Mouse (Mus musculus) layer of hippocampus, adult 18-20 months (tissue): ENCODE results near the gene Adam12. TPM values are rescaled to one million over a fixed set of nuclear protein-coding genes. Genes with fewer than 3 reads are reported as not detected.
A peak's percentile ranks its signal among the peaks of the same experiment; 100 is the strongest.
"Not testable (repeated sequence)": the region's sequence is repeated elsewhere in the genome, so short reads cannot be mapped to it uniquely, and the experiment has no call there.

Source experiments
- DNase-seq, 2 experiments: peaks; one replicate each; pipeline ENCODE4 v3.0.0; 2022; ENCODE audit warnings: low spot score in 2 of 2
- total RNA-seq, 2 experiments: library from RNA; stranded (reverse); gene quantifications; 2 replicates each; pipeline ENCODE4 v1.2.3; 2021

Adam12 gene
- total RNA-seq, 2 experiments from 2014 or later: 5.0 to 6.3 TPM

GRCm38 (mm10) chr7:133888926-133889920, 342.7 kb downstream of the Adam12 start:
- peak in 1 of 2 experiments; percentile 30 for DNase-seq

GRCm38 (mm10) chr7:133884759-133885431, 347.1 kb downstream of the Adam12 start:
- not testable (repeated sequence) for DNase-seq

GRCm38 (mm10) chr7:133879761-133880160, 352.2 kb downstream of the Adam12 start:
- no peak for DNase-seq

- DNase-seq: no peak
Measured at GRCm38 (mm10) chr7:133876646-133877342, 355.2 kb downstream of the Adam12 start.

GRCm38 (mm10) chr7:133876139-133876538, 355.8 kb downstream of the Adam12 start:
- no peak for DNase-seq

GRCm38 (mm10) chr7:133872701-133873100, 359.2 kb downstream of the Adam12 start:
- no peak for DNase-seq

- no peak for DNase-seq
Measured at GRCm38 (mm10) chr7:133870265-133870664, 361.7 kb downstream of the Adam12 start.

GRCm38 (mm10) chr7:133863684-133864083, 368.3 kb downstream of the Adam12 start:
- DNase-seq: peak in 1 of 2 experiments; percentile 3

- DNase-seq: no peak
Measured at GRCm38 (mm10) chr7:133863151-133863550, 368.8 kb downstream of the Adam12 start.

- DNase-seq: no peak
Measured at GRCm38 (mm10) chr7:133862723-133863122, 369.2 kb downstream of the Adam12 start.

- DNase-seq: no peak
Measured at GRCm38 (mm10) chr7:133862233-133862632, 369.7 kb downstream of the Adam12 start.

- no peak for DNase-seq
Measured at GRCm38 (mm10) chr7:133859548-133859947, 372.4 kb downstream of the Adam12 start.

GRCm38 (mm10) chr7:133858506-133858905, 373.4 kb downstream of the Adam12 start:
- no peak for DNase-seq

- peak; percentile 65 to 90 for DNase-seq
Measured at GRCm38 (mm10) chr7:133856278-133856677, 375.7 kb downstream of the Adam12 start.

- no peak for DNase-seq
Measured at GRCm38 (mm10) chr7:133850735-133851134, 381.2 kb downstream of the Adam12 start.

- no peak for DNase-seq
Measured at GRCm38 (mm10) chr7:133848180-133848579, 383.8 kb downstream of the Adam12 start.

GRCm38 (mm10) chr7:133847175-133847574, 384.8 kb downstream of the Adam12 start:
- no peak for DNase-seq

- DNase-seq: no peak
Measured at GRCm38 (mm10) chr7:133842079-133842478, 389.9 kb downstream of the Adam12 start.

GRCm38 (mm10) chr7:133839546-133839945, 392.4 kb downstream of the Adam12 start:
- peak; percentile 51 to 72 for DNase-seq
